Mouse (Mus musculus) thymus, adult 2 months (tissue): Measurements from ENCODE around the gene 1700125H20Rik. TPM values are rescaled to one million over a fixed set of nuclear protein-coding genes. Genes with fewer than 3 reads are reported as not detected.

ENCODE experiments used
- DNase-seq: peaks from one replicate; pipeline ENCODE4 v3.0.0; 2021
- H3K27ac ChIP-seq: fragments of 200-500 bp; 2 replicates; pipeline ENCODE4 v1.5.1; 2012; ENCODE audit warnings: low read length, control low read depth; ENCODE audit not compliant: control insufficient read depth, insufficient read depth
- H3K27me3 ChIP-seq: fragments of 200-500 bp; 2 replicates; pipeline ENCODE4 v1.6.1; 2012; ENCODE audit warnings: mild to moderate bottlenecking, low read length, moderate library complexity, mixed read lengths; ENCODE audit not compliant: control insufficient read depth, insufficient read depth
- H3K36me3 ChIP-seq: fragments of 200-500 bp; 2 replicates; pipeline ENCODE4 v1.6.1; 2012; ENCODE audit warnings: mild to moderate bottlenecking, low read length, moderate library complexity; ENCODE audit not compliant: control insufficient read depth, insufficient read depth
- H3K4me1 ChIP-seq: fragments of 200-500 bp; replicated peaks from 2 replicates; pipeline ENCODE4 v1.6.1; 2012; ENCODE audit warnings: low read length; ENCODE audit not compliant: control insufficient read depth, insufficient read depth
- H3K4me3 ChIP-seq: fragments of 200-500 bp; 2 replicates; pipeline ENCODE4 v1.5.1; 2012; ENCODE audit warnings: mild to moderate bottlenecking, low read length, control low read depth, moderate library complexity; ENCODE audit not compliant: control insufficient read depth, insufficient read depth
- CTCF ChIP-seq: fragments of 200-500 bp; IDR thresholded peaks from 2 replicates; pipeline ENCODE4 v1.5.1; 2012; ENCODE audit warnings: mild to moderate bottlenecking, control low read depth, low read length, moderate library complexity, borderline replicate concordance; ENCODE audit not compliant: control insufficient read depth, poor library complexity, insufficient read depth; ENCODE audit errors: extremely low read depth
- POLR2A ChIP-seq: fragments of 200-500 bp; IDR thresholded peaks from 2 replicates; pipeline ENCODE4 v1.6.1; 2012; ENCODE audit warnings: mild to moderate bottlenecking, low read length, control low read depth, moderate library complexity; ENCODE audit not compliant: control insufficient read depth, poor library complexity, insufficient read depth; ENCODE audit errors: extremely low read depth
- WGBS: fragments of 180-500 bp; shearing (Covaris S2); methylation state at CpG from one replicate; pipeline ENCODE4 v1.1.7; 2018; 5-methylcytosine and 5-hydroxymethylcytosine counted together
- polyA plus RNA-seq: library from polyadenylated mRNA; depleted of rRNA; stranded (reverse); fragments of >200 nt; gene quantifications from 2 replicates; pipeline ENCODE4 v1.2.3, GENCODE M21; 2012

1700125H20Rik gene
- polyA plus RNA-seq, 1 experiment: not detected

GRCm38 (mm10) chr11:85183284-85183779 lies 13.1 kb downstream of the 1700125H20Rik start:
- DNase-seq: no peak
- Histone ChIP-seq H3K4me1 (peaks cover 4% of the 10 kb centered on the region; the same call in 1 of the 2 replicates), H3K4me3 (no peak overlapping the region; the same call in 1 of the 2 replicates), H3K36me3 (no peaks in the 10 kb centered on the region), H3K27ac (no peak overlapping the region), H3K27me3 (no peaks in the 10 kb centered on the region)
- TF ChIP-seq POLR2A: no peak
- TF ChIP-seq CTCF: no peak
- 39% methylated on average over 13 of the region's 13 CpGs for WGBS

DNA sequence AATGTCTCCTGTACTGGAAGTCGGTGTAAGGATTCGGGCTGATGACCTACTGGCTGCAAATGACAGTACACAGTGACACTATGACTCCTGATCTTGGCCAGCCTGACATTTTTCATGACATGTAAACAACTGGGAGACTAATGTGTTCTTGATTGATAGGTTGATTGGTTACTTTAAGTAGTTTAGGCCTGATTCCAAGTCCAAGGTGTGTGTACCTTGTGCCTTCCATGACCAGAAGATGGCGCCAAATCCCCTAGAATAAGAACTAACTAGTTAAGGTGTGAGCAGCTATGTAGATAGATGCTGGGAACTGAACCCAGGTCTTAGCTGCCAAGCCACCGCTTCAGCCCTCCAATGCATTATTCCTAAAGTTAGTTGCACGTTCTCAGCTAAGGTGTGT lies 13.9 kb downstream of the 1700125H20Rik start:
- Histone ChIP-seq H3K27me3 (no peaks in the 10 kb centered on the region), H3K36me3 (no peaks in the 10 kb centered on the region), H3K4me1 (peaks cover 4% of the 10 kb centered on the region; the same call in 1 of the 2 replicates), H3K27ac (no peak overlapping the region), H3K4me3 (no peak overlapping the region)
- 93% methylated on average over 5 of the region's 5 CpGs for WGBS
- TF ChIP-seq POLR2A (no peak), CTCF (no peak)
- DNase-seq: peak; percentile 64

- peaks cover 4% of the 10 kb centered on the region; the same call in 1 of the 2 replicates for H3K4me1 ChIP-seq
- 96% methylated on average over 6 of the region's 6 CpGs for WGBS
- no peak for TF ChIP-seq CTCF
- no peak for TF ChIP-seq POLR2A
These were observed 14.6 kb downstream of the 1700125H20Rik start for GRCm38 (mm10) chr11:85184839-85185238.

GRCm38 (mm10) chr11:85189110-85189509 lies 18.9 kb downstream of the 1700125H20Rik start:
- H3K36me3 ChIP-seq: peaks cover 36% of the 10 kb centered on the region

More at GRCm38 (mm10) chr11:85184839-85185238, 14.6 kb downstream of the 1700125H20Rik start:
- 0 out of 2 replicates have a peak, but pooled peaks cover under 1% of the 10 kb centered on the region for H3K36me3 ChIP-seq
- no peak overlapping the region for H3K4me3 ChIP-seq
- no peaks in the 10 kb centered on the region for H3K27me3 ChIP-seq
- no peak overlapping the region for H3K27ac ChIP-seq
- DNase-seq: no peak

GRCm38 (mm10) chr11:85190741-85191140 lies 20.5 kb downstream of the 1700125H20Rik start:
- peaks cover 52% of the 10 kb centered on the region for H3K36me3 ChIP-seq
- WGBS: 97% methylated on average over 12 of the region's 12 CpGs

More at GRCm38 (mm10) chr11:85189110-85189509, 18.9 kb downstream of the 1700125H20Rik start:
- DNase-seq: no peak
- 96% methylated on average over 4 of the region's 4 CpGs for WGBS
- Histone ChIP-seq H3K4me1 (no peaks in the 10 kb centered on the region), H3K27me3 (no peaks in the 10 kb centered on the region), H3K4me3 (no peak overlapping the region), H3K27ac (no peak overlapping the region)
- TF ChIP-seq POLR2A (no peak), CTCF (no peak)

DNA sequence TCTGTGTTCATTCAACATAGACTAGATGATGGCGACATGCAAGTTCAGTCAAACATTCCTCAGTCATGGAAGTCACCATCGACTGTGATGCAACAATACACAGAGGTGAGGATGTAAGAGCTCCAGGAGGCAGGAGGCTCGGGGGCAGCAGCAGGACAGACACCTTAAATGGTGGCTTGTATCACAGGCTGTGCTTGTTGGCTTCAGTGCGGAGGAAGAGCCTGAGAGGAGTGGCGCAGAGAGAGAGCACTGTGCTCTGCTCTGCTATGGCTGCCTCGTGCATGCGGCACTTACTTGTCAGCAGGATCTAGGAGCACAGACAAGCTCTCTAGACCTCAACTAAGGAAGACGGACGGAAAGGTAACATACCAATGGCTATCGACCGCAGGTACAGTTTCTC lies 24.0 kb downstream of the 1700125H20Rik start:
- Histone ChIP-seq H3K4me1 (no peaks in the 10 kb centered on the region), H3K27me3 (no peaks in the 10 kb centered on the region), H3K36me3 (peaks cover 74% of the 10 kb centered on the region), H3K27ac (no peak overlapping the region), H3K4me3 (no peak overlapping the region)
- TF ChIP-seq CTCF: no peak
- no peak for TF ChIP-seq POLR2A
- no peak for DNase-seq
- WGBS: 97% methylated on average over 11 of the region's 11 CpGs

More at GRCm38 (mm10) chr11:85190741-85191140, 20.5 kb downstream of the 1700125H20Rik start:
- Histone ChIP-seq H3K4me1 (no peaks in the 10 kb centered on the region), H3K27me3 (no peaks in the 10 kb centered on the region), H3K4me3 (no peak overlapping the region), H3K27ac (no peak overlapping the region)
- TF ChIP-seq POLR2A (no peak), CTCF (no peak)
- DNase-seq: no peak
